Mouse (Mus musculus): ENCODE data around the gene 1600014C23Rik.

The 1600014C23Rik gene

DNA sequence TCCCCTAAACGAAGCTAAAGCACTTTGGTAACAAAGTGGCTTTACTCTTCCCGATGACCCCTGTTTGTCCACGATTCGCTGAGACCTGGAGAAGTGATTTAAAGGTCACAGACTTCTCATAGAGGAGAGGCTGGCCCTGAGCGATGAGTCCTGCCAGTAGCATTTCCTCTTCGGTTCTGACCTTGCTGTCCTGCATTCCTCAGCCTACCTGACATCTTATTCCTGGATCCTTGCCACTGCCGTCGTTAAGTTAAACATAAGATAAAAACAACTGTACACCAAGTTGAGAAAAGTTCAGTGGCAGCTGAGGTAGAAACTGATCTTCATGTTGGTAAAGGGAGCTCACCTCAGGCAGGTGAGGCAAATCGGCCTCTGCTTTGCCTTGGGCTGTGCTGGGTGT is 44.5 kb downstream of the 1600014C23Rik start:
- DNase-seq (ENCODE audit: low read depth) = no peak

DNA sequence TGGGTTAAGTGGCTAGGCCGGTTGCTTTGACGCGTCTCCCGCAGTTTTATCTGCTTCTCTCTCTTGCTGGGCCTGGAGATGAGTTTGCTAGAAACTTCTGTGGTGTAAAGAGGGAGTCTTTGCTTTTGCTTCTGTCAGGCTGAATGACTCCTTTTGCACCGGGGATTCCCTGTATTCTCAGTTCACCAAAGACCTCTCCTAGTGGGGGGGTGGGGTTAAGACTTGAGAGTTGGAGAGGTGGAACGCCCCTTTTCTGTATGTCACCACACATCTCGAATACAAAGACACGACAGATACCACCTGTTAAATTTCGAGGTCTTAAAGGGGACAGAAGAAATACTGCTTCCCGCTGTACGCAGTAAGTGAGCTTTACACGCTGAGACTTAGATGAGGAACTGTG is 46.9 kb downstream of the 1600014C23Rik start, which contains the start of gene Tmem63b:
Tmem63b (minus strand) TSS at position 190 of the 400 bp plus-strand sequence.
- peak; percentile 58 for DNase-seq (ENCODE audit: low read depth)

DNA sequence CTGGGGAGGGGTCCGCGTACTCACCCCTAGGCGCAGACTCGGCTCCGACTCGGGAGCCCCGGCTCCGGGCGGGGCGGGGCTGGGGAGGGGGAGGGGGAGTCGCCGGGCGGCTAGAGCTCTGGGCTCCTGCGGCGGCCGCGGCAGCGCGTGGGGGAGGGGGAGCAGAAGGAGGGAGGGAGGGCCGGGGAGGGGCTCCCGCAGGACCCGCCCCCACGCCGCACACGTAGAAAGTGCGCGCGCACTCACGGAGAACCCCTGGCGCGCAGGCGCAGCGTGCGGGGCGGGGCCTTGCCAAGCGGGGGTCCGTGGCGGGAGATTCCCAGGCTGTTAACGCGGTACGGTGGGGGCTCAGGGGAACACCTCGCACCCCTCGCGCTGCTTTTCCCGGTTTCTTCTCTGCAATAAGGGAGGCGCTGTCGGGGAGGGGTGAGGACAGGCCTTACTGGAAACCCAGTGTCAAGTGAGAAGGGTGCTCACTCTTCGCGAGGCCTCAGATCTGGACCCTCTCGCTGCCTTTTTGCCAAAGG is 47.5 kb downstream of the 1600014C23Rik start, which contains the start of gene Mrpl14:
Mrpl14 (plus strand) TSS at position 230 of the 527 bp plus-strand sequence.
- peak; percentile 85 for DNase-seq (ENCODE audit: low read depth)

DNA sequence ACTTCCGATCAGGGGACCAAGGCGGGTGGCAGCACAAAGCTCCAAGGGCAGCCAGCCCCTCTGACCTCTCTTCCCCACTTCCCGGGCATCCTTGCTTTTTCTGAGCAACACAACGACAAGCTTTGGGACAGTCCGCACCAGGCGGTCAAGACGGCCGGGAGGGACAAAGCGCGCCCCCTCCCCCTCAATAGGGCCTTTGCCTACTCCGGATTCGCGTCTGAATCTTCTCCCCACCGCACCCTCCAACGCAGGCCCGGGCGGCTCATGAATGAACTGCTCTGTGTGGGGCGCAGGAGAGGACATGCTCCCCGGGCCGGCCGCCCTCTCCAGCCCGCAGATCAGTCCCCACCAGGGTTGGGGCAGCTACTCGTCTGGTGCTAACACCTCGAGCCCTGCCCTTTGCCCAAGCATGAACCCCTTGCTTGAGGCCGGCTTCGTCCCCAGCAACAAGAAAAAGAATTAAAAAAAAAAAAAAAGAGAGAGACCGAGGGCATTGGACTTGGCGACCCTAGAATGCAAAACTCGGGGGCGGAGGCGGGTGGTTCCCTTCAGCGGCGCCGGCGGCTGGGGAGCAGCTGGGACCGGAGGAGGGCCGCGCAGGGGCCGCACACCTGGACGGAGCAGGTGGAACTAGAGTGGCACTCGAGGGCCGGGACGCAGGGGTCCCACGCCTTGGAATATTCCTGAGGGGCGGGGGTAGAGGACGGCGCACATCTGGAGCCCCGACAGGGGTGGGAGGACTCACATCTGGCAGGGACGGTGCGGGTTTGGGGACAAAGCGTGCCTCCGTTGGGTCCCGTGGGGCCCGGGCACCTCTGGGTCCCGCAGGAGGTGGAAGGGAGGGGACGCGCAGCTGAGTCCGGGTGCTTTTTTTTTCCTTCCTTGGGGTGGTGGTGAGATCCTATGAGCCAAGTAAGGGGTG is 48.2 kb downstream of the 1600014C23Rik start:
- peak; percentile 41 for DNase-seq (ENCODE audit: low read depth)

DNA sequence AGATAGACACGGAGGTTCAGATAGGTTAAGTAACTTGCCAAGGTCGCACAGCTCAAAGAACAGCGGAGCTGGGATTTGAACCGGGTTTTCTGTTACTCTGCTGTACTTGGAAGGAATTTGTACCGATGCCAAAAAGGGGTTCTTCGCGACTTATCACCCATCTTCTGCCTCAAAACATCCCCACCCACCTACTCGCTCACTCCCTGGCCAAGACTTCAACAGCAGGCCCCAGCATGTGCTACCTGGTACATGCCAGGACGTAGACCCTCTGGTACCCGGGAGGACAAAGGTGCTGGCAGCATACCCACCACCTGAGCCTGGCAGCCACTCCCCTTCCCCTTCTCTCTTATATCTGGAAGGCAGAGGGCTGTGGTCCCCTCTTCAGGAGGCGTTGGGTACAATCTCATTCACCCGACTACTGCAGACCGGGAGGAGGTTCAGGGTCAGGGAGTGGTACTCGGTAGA is 48.9 kb downstream of the 1600014C23Rik start:
- no peak for DNase-seq (ENCODE audit: low read depth)

All from c-Kit-positive CD71-positive TER-119-negative erythroid progenitor cells, embryonic 14.5 days (primary cell).